Mouse (Mus musculus): ENCODE data around the gene Tmco4. TPM values are rescaled to one million over a fixed set of nuclear protein-coding genes. Genes with fewer than 3 reads are reported as not detected.
A peak's percentile ranks its signal among the peaks of the same experiment; 100 is the strongest.

Tmco4 gene
- polyA plus RNA-seq, 1 experiment from 2014 or later, result 0.90 TPM

GRCm38 (mm10) chr4:139018976-139019375, 46.3 kb downstream of the Tmco4 start:
- ATAC-seq (ENCODE audit: low FRiP score) (no peak), DNase-seq (ENCODE audit: low spot score, missing footprints) (peak; percentile 81)
- H3K27me3 ChIP-seq (ENCODE audit: control insufficient read depth, insufficient read depth, low read length), result no peaks in the 10 kb centered on the region
- WGBS, result 71% methylated on average over 4 of the region's 4 CpGs
- H3K36me3 ChIP-seq (ENCODE audit: control insufficient read depth, insufficient read depth, low read length), result no peaks in the 10 kb centered on the region
- H3K4me1 ChIP-seq (ENCODE audit: control insufficient read depth, insufficient read depth, low read length), result no peaks in the 10 kb centered on the region
- no peak overlapping the region for H3K4me2 ChIP-seq
- no peaks in the 10 kb centered on the region; the same call in 1 of the 2 replicates for H3K9me3 ChIP-seq (ENCODE audit: control insufficient read depth, low read length)
- H3K9ac ChIP-seq (ENCODE audit: low read length), result no peak overlapping the region
- H3K27ac ChIP-seq (ENCODE audit: low read depth, low read length), result no peak overlapping the region
- no peak overlapping the region for H3K4me3 ChIP-seq (ENCODE audit: low read depth, low read length)

GRCm38 (mm10) chr4:139019413-139019812, 46.7 kb downstream of the Tmco4 start:
- Histone ChIP-seq H3K36me3 (ENCODE audit: control insufficient read depth, insufficient read depth, low read length) (no peaks in the 10 kb centered on the region), H3K4me1 (ENCODE audit: control insufficient read depth, insufficient read depth, low read length) (peaks cover 3% of the 10 kb centered on the region; the same call in 1 of the 2 replicates), H3K9ac (ENCODE audit: low read length) (no peak overlapping the region), H3K4me2 (no peak overlapping the region), H3K4me3 (ENCODE audit: low read depth, low read length) (no peak overlapping the region), H3K9me3 (ENCODE audit: control insufficient read depth, low read length) (no peaks in the 10 kb centered on the region; the same call in 1 of the 2 replicates), H3K27me3 (ENCODE audit: control insufficient read depth, insufficient read depth, low read length) (no peaks in the 10 kb centered on the region), H3K27ac (ENCODE audit: low read depth, low read length) (no peak overlapping the region)
- 70% methylated on average over 13 of the region's 13 CpGs for WGBS
- no peak for ATAC-seq (ENCODE audit: low FRiP score)
- DNase-seq (ENCODE audit: low spot score, missing footprints), result peak; percentile 65

GRCm38 (mm10) chr4:139020385-139020784, 47.7 kb downstream of the Tmco4 start:
- WGBS, result 89% methylated on average over 3 of the region's 3 CpGs
- no peak overlapping the region for H3K4me2 ChIP-seq

GRCm38 (mm10) chr4:139024379-139024778, 51.7 kb downstream of the Tmco4 start:
- Histone ChIP-seq H3K27me3 (ENCODE audit: control insufficient read depth, insufficient read depth, low read length) (no peaks in the 10 kb centered on the region), H3K4me1 (ENCODE audit: control insufficient read depth, insufficient read depth, low read length) (peaks cover 3% of the 10 kb centered on the region; the same call in 1 of the 2 replicates), H3K9ac (ENCODE audit: low read length) (peak overlapping the region; percentile 31; the same call in 1 of the 2 replicates), H3K4me2 (no peak overlapping the region), H3K9me3 (ENCODE audit: control insufficient read depth, low read length) (no peaks in the 10 kb centered on the region), H3K27ac (ENCODE audit: low read depth, low read length) (no peak overlapping the region), H3K36me3 (ENCODE audit: control insufficient read depth, insufficient read depth, low read length) (no peaks in the 10 kb centered on the region), H3K4me3 (ENCODE audit: low read depth, low read length) (no peak overlapping the region)
- no peak for ATAC-seq (ENCODE audit: low FRiP score)
- WGBS, result 9% methylated on average over 2 of the region's 2 CpGs
- peak; percentile 66 for DNase-seq (ENCODE audit: low spot score, missing footprints)

More at GRCm38 (mm10) chr4:139020385-139020784, 47.7 kb downstream of the Tmco4 start:
- DNase-seq (ENCODE audit: low spot score, missing footprints), result peak; percentile 44
- Histone ChIP-seq H3K4me1 (ENCODE audit: control insufficient read depth, insufficient read depth, low read length) (peaks cover 3% of the 10 kb centered on the region; the same call in 1 of the 2 replicates), H3K27ac (ENCODE audit: low read depth, low read length) (no peak overlapping the region), H3K27me3 (ENCODE audit: control insufficient read depth, insufficient read depth, low read length) (no peaks in the 10 kb centered on the region), H3K9me3 (ENCODE audit: control insufficient read depth, low read length) (no peaks in the 10 kb centered on the region), H3K9ac (ENCODE audit: low read length) (no peak overlapping the region), H3K36me3 (ENCODE audit: control insufficient read depth, insufficient read depth, low read length) (no peaks in the 10 kb centered on the region), H3K4me3 (ENCODE audit: low read depth, low read length) (no peak overlapping the region)
- no peak for ATAC-seq (ENCODE audit: low FRiP score)

GRCm38 (mm10) chr4:139030675-139031074, 58.0 kb downstream of the Tmco4 start:
- no peaks in the 10 kb centered on the region for H3K36me3 ChIP-seq (ENCODE audit: control insufficient read depth, insufficient read depth, low read length)
- H3K4me1 ChIP-seq (ENCODE audit: control insufficient read depth, insufficient read depth, low read length), result no peaks in the 10 kb centered on the region; the same call in 1 of the 2 replicates
- H3K27ac ChIP-seq (ENCODE audit: low read depth, low read length), result no peak overlapping the region
- no peaks in the 10 kb centered on the region for H3K9me3 ChIP-seq (ENCODE audit: control insufficient read depth, low read length)
- no peak overlapping the region for H3K4me3 ChIP-seq (ENCODE audit: low read depth, low read length)
- ATAC-seq (ENCODE audit: low FRiP score) (no peak), DNase-seq (ENCODE audit: low spot score, missing footprints) (no peak)
- 60% methylated on average over 6 of the region's 6 CpGs for WGBS
- H3K27me3 ChIP-seq (ENCODE audit: control insufficient read depth, insufficient read depth, low read length), result no peaks in the 10 kb centered on the region
- H3K9ac ChIP-seq (ENCODE audit: low read length), result no peak overlapping the region
- no peak overlapping the region for H3K4me2 ChIP-seq

GRCm38 (mm10) chr4:139032521-139032920, 59.8 kb downstream of the Tmco4 start:
- 87% methylated on average over 12 of the region's 12 CpGs for WGBS
- H3K4me2 ChIP-seq, result no peak overlapping the region
- no peaks in the 10 kb centered on the region for H3K36me3 ChIP-seq (ENCODE audit: control insufficient read depth, insufficient read depth, low read length)
- no peak for DNase-seq (ENCODE audit: low spot score, missing footprints)
- no peak for ATAC-seq (ENCODE audit: low FRiP score)
- no peak overlapping the region for H3K27ac ChIP-seq (ENCODE audit: low read depth, low read length)
- no peak overlapping the region for H3K4me3 ChIP-seq (ENCODE audit: low read depth, low read length)
- H3K9ac ChIP-seq (ENCODE audit: low read length), result no peak overlapping the region
- H3K9me3 ChIP-seq (ENCODE audit: control insufficient read depth, low read length), result no peaks in the 10 kb centered on the region
- no peaks in the 10 kb centered on the region for H3K27me3 ChIP-seq (ENCODE audit: control insufficient read depth, insufficient read depth, low read length)
- no peaks in the 10 kb centered on the region; the same call in none of the 2 replicates for H3K4me1 ChIP-seq (ENCODE audit: control insufficient read depth, insufficient read depth, low read length)

GRCm38 (mm10) chr4:139033263-139034009, 60.7 kb downstream of the Tmco4 start:
- Histone ChIP-seq H3K9ac (ENCODE audit: low read length) (no peak overlapping the region), H3K27me3 (ENCODE audit: control insufficient read depth, insufficient read depth, low read length) (no peaks in the 10 kb centered on the region), H3K27ac (ENCODE audit: low read depth, low read length) (no peak overlapping the region), H3K4me2 (no peak overlapping the region), H3K36me3 (ENCODE audit: control insufficient read depth, insufficient read depth, low read length) (no peaks in the 10 kb centered on the region), H3K9me3 (ENCODE audit: control insufficient read depth, low read length) (no peaks in the 10 kb centered on the region), H3K4me1 (ENCODE audit: control insufficient read depth, insufficient read depth, low read length) (no peaks in the 10 kb centered on the region; the same call in none of the 2 replicates), H3K4me3 (ENCODE audit: low read depth, low read length) (no peak overlapping the region)
- ATAC-seq (ENCODE audit: low FRiP score), result no peak
- WGBS, result 81% methylated on average over 9 of the region's 11 CpGs
- DNase-seq (ENCODE audit: low spot score, missing footprints), result no peak

GRCm38 (mm10) chr4:139034010-139034367, 61.3 kb downstream of the Tmco4 start:
- H3K4me2 ChIP-seq, result no peak overlapping the region
- 84% methylated on average over 8 of the region's 8 CpGs for WGBS

GRCm38 (mm10) chr4:139034540-139034939, 61.9 kb downstream of the Tmco4 start:
- Histone ChIP-seq H3K27me3 (ENCODE audit: control insufficient read depth, insufficient read depth, low read length) (no peaks in the 10 kb centered on the region), H3K4me3 (ENCODE audit: low read depth, low read length) (no peak overlapping the region), H3K4me1 (ENCODE audit: control insufficient read depth, insufficient read depth, low read length) (no peaks in the 10 kb centered on the region; the same call in 1 of the 2 replicates), H3K27ac (ENCODE audit: low read depth, low read length) (no peak overlapping the region), H3K36me3 (ENCODE audit: control insufficient read depth, insufficient read depth, low read length) (no peaks in the 10 kb centered on the region), H3K9ac (ENCODE audit: low read length) (no peak overlapping the region), H3K4me2 (no peak overlapping the region), H3K9me3 (ENCODE audit: control insufficient read depth, low read length) (no peaks in the 10 kb centered on the region)
- 50% methylated on average over 4 of the region's 4 CpGs for WGBS
- DNase-seq (ENCODE audit: low spot score, missing footprints) (no peak), ATAC-seq (ENCODE audit: low FRiP score) (no peak)

More at GRCm38 (mm10) chr4:139034010-139034367, 61.3 kb downstream of the Tmco4 start:
- Histone ChIP-seq H3K27ac (ENCODE audit: low read depth, low read length) (no peak overlapping the region), H3K9ac (ENCODE audit: low read length) (no peak overlapping the region), H3K9me3 (ENCODE audit: control insufficient read depth, low read length) (no peaks in the 10 kb centered on the region), H3K27me3 (ENCODE audit: control insufficient read depth, insufficient read depth, low read length) (no peaks in the 10 kb centered on the region), H3K4me3 (ENCODE audit: low read depth, low read length) (no peak overlapping the region), H3K36me3 (ENCODE audit: control insufficient read depth, insufficient read depth, low read length) (no peaks in the 10 kb centered on the region), H3K4me1 (ENCODE audit: control insufficient read depth, insufficient read depth, low read length) (no peaks in the 10 kb centered on the region; the same call in none of the 2 replicates)
- DNase-seq (ENCODE audit: low spot score, missing footprints) (no peak), ATAC-seq (ENCODE audit: low FRiP score) (no peak)

Measured in midbrain, embryonic 11.5 days (tissue).